Mouse (Mus musculus) testis, adult 2 months (tissue): Measurements from ENCODE around the gene Lypd5. TPM values are rescaled to one million over a fixed set of nuclear protein-coding genes. Genes with fewer than 3 reads are reported as not detected.
"Not testable (repeated sequence)": the region's sequence is repeated elsewhere in the genome, so short reads cannot be mapped to it uniquely, and the experiment has no call there.

Source experiments
- H3K27ac ChIP-seq: fragments of 200-500 bp; 2 replicates; pipeline ENCODE4 v1.5.1; 2012; ENCODE audit warnings: low read depth, low read length; ENCODE audit not compliant: control insufficient read depth, insufficient read depth
- H3K27me3 ChIP-seq: fragments of 200-500 bp; 2 replicates; pipeline ENCODE4 v1.6.1; 2012; ENCODE audit warnings: mild to moderate bottlenecking, low read length, moderate library complexity; ENCODE audit not compliant: control insufficient read depth, insufficient read depth
- H3K36me3 ChIP-seq: fragments of 200-500 bp; 2 replicates; pipeline ENCODE4 v1.6.1; 2012; ENCODE audit warnings: mild to moderate bottlenecking, low read length; ENCODE audit not compliant: control insufficient read depth, insufficient read depth
- H3K4me1 ChIP-seq: fragments of 200-500 bp; 2 replicates; pipeline ENCODE4 v1.6.1; 2012; ENCODE audit warnings: low read length; ENCODE audit not compliant: control insufficient read depth, insufficient read depth
- H3K4me3 ChIP-seq: fragments of 200-500 bp; 2 replicates; pipeline ENCODE4 v1.5.1; 2012; ENCODE audit warnings: low read depth, mild to moderate bottlenecking, low read length, moderate library complexity, mixed read lengths; ENCODE audit not compliant: control insufficient read depth
- CTCF ChIP-seq: fragments of 200-500 bp; IDR thresholded peaks from 2 replicates; pipeline ENCODE4 v1.5.1; 2012; ENCODE audit warnings: low read depth, mild to moderate bottlenecking, inconsistent platforms, low read length, moderate library complexity; ENCODE audit not compliant: control insufficient read depth, insufficient read depth, insufficient replicate concordance
- POLR2A ChIP-seq: fragments of 200-500 bp; IDR thresholded peaks from 2 replicates; pipeline ENCODE4 v1.6.1; 2012; ENCODE audit warnings: low read depth, mild to moderate bottlenecking, inconsistent platforms, low read length, moderate library complexity; ENCODE audit not compliant: control insufficient read depth
- polyA plus RNA-seq: library from polyadenylated mRNA; depleted of rRNA; stranded (reverse); fragments of >200 nt; gene quantifications from 2 replicates; pipeline ENCODE4 v1.2.3, GENCODE M21; 2012; rRNA removed

Gene Lypd5
- polyA plus RNA-seq, 1 experiment: 1.7 TPM

GRCm38 (mm10) chr7:24396832-24397231, 47.8 kb downstream of the Lypd5 start:
- peaks cover 7% of the 10 kb centered on the region for H3K4me1 ChIP-seq
- TF ChIP-seq CTCF: no peak
- no peak for TF ChIP-seq POLR2A

GRCm38 (mm10) chr7:24398364-24398913, 49.4 kb downstream of the Lypd5 start:
- TF ChIP-seq POLR2A (no peak), CTCF (no peak)
- H3K4me1 ChIP-seq: peaks cover 7% of the 10 kb centered on the region
- no peak overlapping the region for H3K4me3 ChIP-seq
- no peaks in the 10 kb centered on the region for H3K27me3 ChIP-seq
- H3K36me3 ChIP-seq: no peaks in the 10 kb centered on the region; the same call in 1 of the 2 replicates
- H3K27ac ChIP-seq: no peak overlapping the region

More at GRCm38 (mm10) chr7:24396832-24397231, 47.8 kb downstream of the Lypd5 start:
- no peaks in the 10 kb centered on the region; the same call in 1 of the 2 replicates for H3K36me3 ChIP-seq
- no peak overlapping the region for H3K4me3 ChIP-seq
- H3K27ac ChIP-seq: no peak overlapping the region
- no peaks in the 10 kb centered on the region for H3K27me3 ChIP-seq

GRCm38 (mm10) chr7:24399256-24400081, 50.5 kb downstream of the Lypd5 start, which contains the start of gene Smg9:
Gene Smg9 (plus strand): TSS chr7:24399619.
- Histone ChIP-seq H3K4me1 (peaks cover 7% of the 10 kb centered on the region), H3K27ac (peak within 1 kb of the TSS; percentile 97), H3K27me3 (no peaks in the 10 kb centered on the region), H3K36me3 (no peaks in the 10 kb centered on the region; the same call in 1 of the 2 replicates), H3K4me3 (peak within 1 kb of the TSS; percentile 92)
- TF ChIP-seq CTCF (no peak), POLR2A (peak; percentile 42)

GRCm38 (mm10) chr7:24400082-24400452, 51.1 kb downstream of the Lypd5 start:
- H3K27ac ChIP-seq: peak overlapping the region; percentile 90
- H3K4me1 ChIP-seq: peaks cover 7% of the 10 kb centered on the region
- H3K36me3 ChIP-seq: peaks cover 1% of the 10 kb centered on the region; the same call in 1 of the 2 replicates
- no peak for TF ChIP-seq CTCF
- H3K27me3 ChIP-seq: no peaks in the 10 kb centered on the region
- H3K4me3 ChIP-seq: peak overlapping the region; percentile 92

- Histone ChIP-seq H3K4me3 (peak overlapping the region; percentile 50), H3K27ac (0 out of 2 replicates have a peak overlapping the region, but pooled peaks have one; percentile 11)
- not testable (repeated sequence) for H3K27me3 ChIP-seq, H3K4me1 ChIP-seq, H3K36me3 ChIP-seq
Measured at GRCm38 (mm10) chr7:24400489-24400888, 51.5 kb downstream of the Lypd5 start.

GRCm38 (mm10) chr7:24402851-24403250, 53.9 kb downstream of the Lypd5 start:
- Histone ChIP-seq H3K27me3 (no peaks in the 10 kb centered on the region), H3K4me3 (no peak overlapping the region), H3K36me3 (peaks cover 4% of the 10 kb centered on the region; the same call in 1 of the 2 replicates), H3K4me1 (peaks cover 7% of the 10 kb centered on the region), H3K27ac (no peak overlapping the region)
- peak; percentile 76; the same call in 1 of the 2 replicates for TF ChIP-seq CTCF
- no peak for TF ChIP-seq POLR2A

Other genes with a start within 250 kb of the Lypd5 start
- gene Zfp112, start 236.9 kb upstream of the Lypd5 start, polyA plus RNA-seq: 0.46 and 0.67 TPM in 2 replicates
- gene Zfp235, start 215.0 kb upstream of the Lypd5 start, polyA plus RNA-seq: 1.4 and 1.5 TPM in 2 replicates
- 0.11 and 0.16 TPM in 2 replicates for gene Zfp114, start 174.1 kb upstream of the Lypd5 start, polyA plus RNA-seq
- 0.57 and 0.67 TPM in 2 replicates for gene Zfp111, start 137.8 kb upstream of the Lypd5 start, polyA plus RNA-seq
- 0.70 and 0.84 TPM in 2 replicates for gene Zfp109, start 111.6 kb upstream of the Lypd5 start, polyA plus RNA-seq
- 0.26 and 0.31 TPM in 2 replicates for gene Zfp108, start 94.4 kb upstream of the Lypd5 start, polyA plus RNA-seq
- gene Zfp93, start 78.8 kb upstream of the Lypd5 start, polyA plus RNA-seq: 3.9 and 4.6 TPM in 2 replicates
- gene Zfp61, start 48.0 kb upstream of the Lypd5 start, polyA plus RNA-seq: 12.1 and 12.4 TPM in 2 replicates
- gene Zfp94, start 32.5 kb upstream of the Lypd5 start, polyA plus RNA-seq: 10.5 and 10.8 TPM in 2 replicates
- 277 and 339 TPM in 2 replicates for gene Tescl, start 15.3 kb upstream of the Lypd5 start, polyA plus RNA-seq
- 2.5 and 3.8 TPM in 2 replicates for gene Kcnn4, start 21.1 kb downstream of the Lypd5 start, polyA plus RNA-seq
- gene Smg9, start 50.4 kb downstream of the Lypd5 start, polyA plus RNA-seq: 151 and 171 TPM in 2 replicates
- 1,510 and 1,812 TPM in 2 replicates for gene Irgc1, start 103.1 kb downstream of the Lypd5 start, polyA plus RNA-seq
- 0.38 TPM in 1 of 2 replicates, not detected in the other for gene Plaur, start 113.3 kb downstream of the Lypd5 start, polyA plus RNA-seq
- gene Cadm4, start 132.8 kb downstream of the Lypd5 start, polyA plus RNA-seq: 1.8 and 2.5 TPM in 2 replicates
- 16.8 and 20.3 TPM in 2 replicates for gene Zfp428, start 157.8 kb downstream of the Lypd5 start, polyA plus RNA-seq
- 144 and 154 TPM in 2 replicates for gene AC161166.1, start 163.3 kb downstream of the Lypd5 start, polyA plus RNA-seq
- 2.2 and 2.4 TPM in 2 replicates for gene Irgq, start 181.5 kb downstream of the Lypd5 start, polyA plus RNA-seq
- gene Pinlyp, start 196.9 kb downstream of the Lypd5 start, polyA plus RNA-seq: 18.3 and 20.2 TPM in 2 replicates
- 69.4 and 79.8 TPM in 2 replicates for gene Xrcc1, start 197.1 kb downstream of the Lypd5 start, polyA plus RNA-seq
- gene Ethe1, start 238.3 kb downstream of the Lypd5 start, polyA plus RNA-seq: 1.3 and 1.5 TPM in 2 replicates
- gene Zfp575, start 238.4 kb downstream of the Lypd5 start, polyA plus RNA-seq: 0.04 and 0.06 TPM in 2 replicates